Mouse (Mus musculus) spleen, adult 2 months (tissue): Measurements from ENCODE around the gene Tlk1. TPM values are rescaled to one million over a fixed set of nuclear protein-coding genes. Genes with fewer than 3 reads are reported as not detected.

Experiments used
- DNase-seq, 2 experiments: peaks; one replicate each; pipeline versions ENCODE4 v3.0.0 to v3.0.0-alpha.2; 2012 to 2021; ENCODE audit warnings: low spot score in 2 of 2, low read depth in 1 of 2
- H3K27ac ChIP-seq: fragments of 200-500 bp; 2 replicates; pipeline ENCODE4 v1.5.1; 2012; ENCODE audit warnings: low read length, inconsistent platforms; ENCODE audit not compliant: insufficient read depth
- H3K27me3 ChIP-seq: fragments of 200-500 bp; 2 replicates; pipeline ENCODE4 v1.6.1; 2012; ENCODE audit warnings: mild to moderate bottlenecking, moderate library complexity, low read length, inconsistent platforms; ENCODE audit not compliant: control insufficient read depth, insufficient read depth
- H3K36me3 ChIP-seq: fragments of 200-500 bp; 2 replicates; pipeline ENCODE4 v1.6.1; 2012; ENCODE audit warnings: mild to moderate bottlenecking, low read length, inconsistent platforms; ENCODE audit not compliant: control insufficient read depth, insufficient read depth
- H3K4me1 ChIP-seq: fragments of 200-500 bp; 2 replicates; pipeline ENCODE4 v1.6.1; 2011; ENCODE audit warnings: inconsistent platforms; ENCODE audit not compliant: control insufficient read depth, insufficient read depth, insufficient read length
- H3K4me3 ChIP-seq: fragments of 200-500 bp; 2 replicates; pipeline ENCODE4 v1.5.1; 2011; ENCODE audit warnings: mild to moderate bottlenecking, inconsistent platforms; ENCODE audit not compliant: insufficient read depth, insufficient read length; ENCODE audit errors: extremely low read depth
- CTCF ChIP-seq: fragments of 200-500 bp; IDR thresholded peaks from 2 replicates; pipeline ENCODE4 v1.5.1; 2011; ENCODE audit warnings: mild to moderate bottlenecking, inconsistent platforms; ENCODE audit not compliant: insufficient read depth, insufficient read length, insufficient replicate concordance; ENCODE audit errors: extremely low read depth
- POLR2A ChIP-seq: fragments of 200-500 bp; IDR thresholded peaks from 2 replicates; pipeline ENCODE4 v1.6.1; 2011; ENCODE audit warnings: low read depth, low read length, inconsistent platforms
- WGBS: fragments of 180-500 bp; shearing (Covaris S2); methylation state at CpG from one replicate; pipeline ENCODE4 v1.1.7; 2018; 5-methylcytosine and 5-hydroxymethylcytosine counted together
- polyA plus RNA-seq: library from polyadenylated mRNA; depleted of rRNA; stranded (reverse); fragments of >200 nt; gene quantifications from 2 replicates; pipeline ENCODE4 v1.2.3, GENCODE M21; 2012

The Tlk1 gene
- polyA plus RNA-seq, 1 experiment = 8.4 TPM

DNA sequence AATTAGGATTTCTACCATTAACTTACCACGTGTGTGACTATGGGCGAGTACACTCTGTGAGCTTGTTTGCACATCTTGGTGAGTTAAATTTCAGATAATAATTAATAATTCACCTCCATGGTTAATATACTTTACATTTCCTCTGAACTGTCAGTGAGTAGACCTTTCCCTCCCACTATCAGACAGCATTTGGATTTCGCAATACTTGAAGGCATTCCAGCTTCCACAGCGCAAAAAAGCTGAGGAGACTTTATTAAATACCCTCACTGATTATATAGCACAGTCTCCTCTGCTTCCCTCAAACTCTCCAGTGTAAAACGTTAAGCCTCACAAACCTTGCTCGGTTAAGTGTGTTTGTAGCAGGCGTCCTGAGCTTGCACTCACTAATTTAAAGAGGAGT lies 60.8 kb downstream of the Tlk1 start:
- Histone ChIP-seq H3K27ac (no peak overlapping the region), H3K4me3 (no peak overlapping the region), H3K4me1 (no peaks in the 10 kb centered on the region), H3K27me3 (no peaks in the 10 kb centered on the region), H3K36me3 (peaks cover 4% of the 10 kb centered on the region)
- no peak for DNase-seq
- WGBS = 93% methylated on average over 7 of the region's 7 CpGs
- TF ChIP-seq POLR2A = no peak

GRCm38 (mm10) chr2:70762741-70763140 lies 62.8 kb downstream of the Tlk1 start:
- Histone ChIP-seq H3K27ac (no peak overlapping the region), H3K4me1 (no peaks in the 10 kb centered on the region)
- WGBS = 74% methylated on average over 1 of the region's 1 CpGs

GRCm38 (mm10) chr2:70752149-70752548 lies 73.4 kb downstream of the Tlk1 start:
- H3K4me1 ChIP-seq = no peaks in the 10 kb centered on the region
- H3K4me3 ChIP-seq = no peak overlapping the region
- 97% methylated on average over 5 of the region's 5 CpGs for WGBS
- DNase-seq = no peak
- H3K36me3 ChIP-seq = peaks cover 3% of the 10 kb centered on the region; the same call in 1 of the 2 replicates
- H3K27me3 ChIP-seq = no peaks in the 10 kb centered on the region
- no peak for TF ChIP-seq POLR2A
- TF ChIP-seq CTCF = no peak
- H3K27ac ChIP-seq = no peak overlapping the region

More at GRCm38 (mm10) chr2:70762741-70763140, 62.8 kb downstream of the Tlk1 start:
- no peak for DNase-seq
- Histone ChIP-seq H3K27me3 (no peaks in the 10 kb centered on the region), H3K36me3 (peaks cover 4% of the 10 kb centered on the region), H3K4me3 (no peak overlapping the region)
- no peak for TF ChIP-seq POLR2A
- no peak for TF ChIP-seq CTCF

GRCm38 (mm10) chr2:70751655-70752054 lies 73.9 kb downstream of the Tlk1 start:
- DNase-seq = no peak
- 93% methylated on average over 2 of the region's 2 CpGs for WGBS
- Histone ChIP-seq H3K4me3 (no peak overlapping the region), H3K36me3 (peaks cover 3% of the 10 kb centered on the region; the same call in 1 of the 2 replicates), H3K27ac (no peak overlapping the region), H3K4me1 (no peaks in the 10 kb centered on the region), H3K27me3 (no peaks in the 10 kb centered on the region)
- no peak for TF ChIP-seq CTCF
- TF ChIP-seq POLR2A = no peak

DNA sequence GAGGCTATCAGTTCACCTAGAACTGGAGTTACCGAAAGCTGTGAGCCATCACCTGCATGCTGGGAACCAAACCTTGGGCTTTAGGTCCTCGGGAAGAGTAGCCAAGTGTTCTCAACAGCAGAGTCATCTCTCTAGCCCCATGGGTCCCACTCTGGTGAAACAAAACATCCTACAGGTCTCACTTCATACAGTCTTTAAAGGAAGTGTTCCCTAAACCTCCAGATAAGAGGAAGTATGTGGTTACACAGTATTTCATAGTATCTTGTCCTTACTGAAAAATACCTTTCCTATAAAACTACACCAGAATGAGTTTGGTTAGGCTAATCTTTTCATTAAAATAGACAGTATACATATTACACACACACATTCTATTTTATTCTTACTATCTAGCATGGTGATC lies 82.9 kb downstream of the Tlk1 start:
- no peak for DNase-seq
- Histone ChIP-seq H3K36me3 (peaks cover 30% of the 10 kb centered on the region), H3K4me1 (peaks cover 4% of the 10 kb centered on the region; the same call in 1 of the 2 replicates), H3K27ac (no peak overlapping the region), H3K4me3 (no peak overlapping the region), H3K27me3 (no peaks in the 10 kb centered on the region)
- 55% methylated on average over 2 of the region's 2 CpGs for WGBS
- TF ChIP-seq POLR2A (no peak), CTCF (no peak)

DNA sequence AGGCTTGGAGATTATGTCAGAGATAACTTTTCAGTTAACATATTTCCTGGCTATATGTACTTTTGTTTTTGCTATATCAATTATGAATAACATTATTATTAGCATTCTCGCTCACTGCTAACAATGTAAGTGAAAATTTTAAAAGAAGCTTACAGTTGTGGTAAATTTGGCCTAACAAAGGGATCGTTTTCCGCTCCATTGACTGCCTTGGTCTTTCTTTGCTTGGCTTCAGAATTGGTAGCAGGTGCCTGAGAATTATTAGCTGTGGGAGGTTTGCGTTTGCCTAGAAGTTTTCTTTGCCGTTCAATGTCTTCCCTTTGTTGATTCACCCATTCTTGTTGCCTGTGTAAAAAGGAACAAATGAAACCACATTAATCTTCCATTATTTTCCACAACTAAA lies 83.6 kb downstream of the Tlk1 start:
- no peaks in the 10 kb centered on the region for H3K27me3 ChIP-seq
- H3K36me3 ChIP-seq = peaks cover 33% of the 10 kb centered on the region
- no peak overlapping the region for H3K27ac ChIP-seq
- no peak for TF ChIP-seq CTCF
- no peak for DNase-seq
- 62% methylated on average over 5 of the region's 5 CpGs for WGBS
- H3K4me1 ChIP-seq = peaks cover 4% of the 10 kb centered on the region; the same call in 1 of the 2 replicates
- H3K4me3 ChIP-seq = no peak overlapping the region

DNA sequence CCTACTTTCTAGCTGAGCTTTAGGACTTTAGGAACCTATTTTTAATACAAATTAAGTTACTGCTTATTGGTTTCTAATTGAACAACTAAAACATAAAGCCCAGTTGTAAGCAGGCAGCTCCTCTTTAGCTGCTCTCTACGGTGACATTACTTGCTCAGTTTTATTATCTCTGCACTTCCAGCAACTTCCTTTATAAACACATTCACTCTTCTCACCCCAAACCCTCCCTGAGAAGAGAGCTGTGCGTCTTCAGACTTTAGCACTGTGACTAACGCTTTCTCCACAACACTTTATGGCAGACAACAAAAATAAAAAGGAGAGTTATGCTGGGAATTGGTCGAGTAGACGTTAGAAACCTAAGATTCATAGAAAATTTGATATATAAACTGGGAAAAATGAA lies 89.5 kb downstream of the Tlk1 start:
- DNase-seq = no peak
- peaks cover 22% of the 10 kb centered on the region for H3K36me3 ChIP-seq
- H3K4me1 ChIP-seq = no peaks in the 10 kb centered on the region
- no peak for TF ChIP-seq CTCF
- no peak for TF ChIP-seq POLR2A
- H3K27ac ChIP-seq = no peak overlapping the region
- no peaks in the 10 kb centered on the region for H3K27me3 ChIP-seq
- 86% methylated on average over 5 of the region's 5 CpGs for WGBS
- H3K4me3 ChIP-seq = no peak overlapping the region
